Mouse (Mus musculus) midbrain, embryonic 13.5 days (tissue): ENCODE data around the gene Col18a1. TPM values are rescaled to one million over a fixed set of nuclear protein-coding genes. Genes with fewer than 3 reads are reported as not detected.
"Not testable (repeated sequence)": the region's sequence is repeated elsewhere in the genome, so short reads cannot be mapped to it uniquely, and the experiment has no call there.

Experiments used
- ATAC-seq: fragments of 200-750 bp; cut with Nextera tagmentation; 2 replicates; pipeline ENCODE4 v1.8.0; 2017; ENCODE audit warnings: mild to moderate bottlenecking, moderate TSS enrichment, moderate library complexity
- H3K27ac ChIP-seq: fragments of 300-500 bp; sonication (generic); 2 replicates; pipeline ENCODE4 v1.5.1; 2015; ENCODE audit warnings: inconsistent platforms, mild to moderate bottlenecking, moderate library complexity
- H3K27me3 ChIP-seq: fragments of 300-500 bp; sonication (generic); 2 replicates; pipeline ENCODE4 v1.6.1; 2015; ENCODE audit warnings: mild to moderate bottlenecking, inconsistent platforms
- H3K36me3 ChIP-seq: fragments of 300-500 bp; sonication (generic); 2 replicates; pipeline ENCODE4 v1.6.1; 2015; ENCODE audit warnings: mild to moderate bottlenecking, inconsistent platforms
- H3K4me1 ChIP-seq: fragments of 300-500 bp; sonication (generic); replicated peaks from 2 replicates; pipeline ENCODE4 v1.6.1; 2015; ENCODE audit warnings: inconsistent platforms
- H3K4me2 ChIP-seq: fragments of 300-500 bp; sonication (generic); replicated peaks from 2 replicates; pipeline ENCODE4 v1.6.1; 2015; ENCODE audit warnings: moderate library complexity, mild to moderate bottlenecking, inconsistent platforms
- H3K4me3 ChIP-seq: fragments of 300-500 bp; sonication (generic); replicated peaks from 2 replicates; pipeline ENCODE4 v1.5.1; 2015; ENCODE audit warnings: mild to moderate bottlenecking, inconsistent platforms
- H3K9ac ChIP-seq: fragments of 300-500 bp; sonication (generic); replicated peaks from 2 replicates; pipeline ENCODE4 v1.6.1; 2015; ENCODE audit warnings: mild to moderate bottlenecking, inconsistent platforms
- H3K9me3 ChIP-seq: fragments of 300-500 bp; sonication (generic); 2 replicates; pipeline ENCODE4 v1.6.1; 2016; ENCODE audit warnings: mild to moderate bottlenecking, inconsistent platforms
- WGBS: fragments of 180-500 bp; shearing (Covaris S2); methylation state at CpG from one replicate; pipeline ENCODE4 v1.1.7; 2015; 5-methylcytosine and 5-hydroxymethylcytosine counted together
- polyA plus RNA-seq: library from polyadenylated mRNA; unstranded; fragments of >200 nt; fragmentation: Nextera tagmentation; extraction: Ambion mirVana; gene quantifications from 2 replicates; pipeline ENCODE4 v1.2.1, GENCODE M21; 2015

The Col18a1 gene
- polyA plus RNA-seq, 1 experiment from 2014 or later, result 39.6 TPM

DNA sequence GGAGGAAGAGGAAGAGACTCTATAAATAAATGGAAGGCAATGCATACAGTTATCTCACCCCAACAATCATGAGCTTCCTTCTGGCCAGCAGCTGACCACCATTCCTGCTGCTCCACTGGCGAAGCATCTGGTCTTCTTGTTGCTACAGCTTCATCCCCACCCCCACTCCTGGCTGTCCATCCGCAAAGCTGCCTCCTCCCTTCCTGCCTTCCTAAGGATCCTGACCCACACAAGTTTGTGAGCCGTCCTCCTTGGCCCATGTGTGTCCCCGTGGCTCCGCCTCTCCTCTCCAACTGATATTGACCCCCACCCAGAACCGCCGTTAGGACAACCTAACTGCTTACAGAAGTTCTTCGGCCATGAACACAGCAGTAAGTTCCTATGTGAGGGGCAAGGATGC, 16.3 kb downstream of the Col18a1 start:
- 47% methylated on average over 8 of the region's 8 CpGs for WGBS
- no peaks in the 10 kb centered on the region for H3K9me3 ChIP-seq
- no peaks in the 10 kb centered on the region for H3K36me3 ChIP-seq
- no peak for ATAC-seq
- no peak overlapping the region for H3K4me3 ChIP-seq
- H3K9ac ChIP-seq, result no peak overlapping the region
- H3K4me1 ChIP-seq, result peaks cover 48% of the 10 kb centered on the region
- peak overlapping the region; percentile 80 for H3K27ac ChIP-seq
- H3K4me2 ChIP-seq, result no peak overlapping the region; the same call in 1 of the 2 replicates
- H3K27me3 ChIP-seq, result no peaks in the 10 kb centered on the region

DNA sequence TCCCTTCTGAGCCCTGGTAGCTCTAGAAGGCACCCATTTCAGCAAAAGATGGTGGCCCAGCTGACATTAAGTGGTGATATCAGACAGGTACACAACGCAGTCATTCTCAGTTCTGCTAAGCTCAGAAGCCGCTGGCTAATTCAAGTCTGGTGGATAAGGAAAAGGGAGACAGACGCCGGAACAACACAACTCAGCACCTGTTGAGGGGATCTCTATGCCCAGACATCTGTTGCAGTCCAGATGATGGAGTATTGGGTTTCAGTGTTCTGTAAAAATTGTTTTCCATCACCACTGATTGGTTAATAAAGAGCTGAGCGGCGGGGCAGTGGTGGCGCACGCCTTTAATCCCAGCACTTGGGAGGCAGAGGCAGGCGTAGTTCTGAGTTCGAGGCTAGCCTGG, 18.8 kb downstream of the Col18a1 start:
- no peak for ATAC-seq

DNA sequence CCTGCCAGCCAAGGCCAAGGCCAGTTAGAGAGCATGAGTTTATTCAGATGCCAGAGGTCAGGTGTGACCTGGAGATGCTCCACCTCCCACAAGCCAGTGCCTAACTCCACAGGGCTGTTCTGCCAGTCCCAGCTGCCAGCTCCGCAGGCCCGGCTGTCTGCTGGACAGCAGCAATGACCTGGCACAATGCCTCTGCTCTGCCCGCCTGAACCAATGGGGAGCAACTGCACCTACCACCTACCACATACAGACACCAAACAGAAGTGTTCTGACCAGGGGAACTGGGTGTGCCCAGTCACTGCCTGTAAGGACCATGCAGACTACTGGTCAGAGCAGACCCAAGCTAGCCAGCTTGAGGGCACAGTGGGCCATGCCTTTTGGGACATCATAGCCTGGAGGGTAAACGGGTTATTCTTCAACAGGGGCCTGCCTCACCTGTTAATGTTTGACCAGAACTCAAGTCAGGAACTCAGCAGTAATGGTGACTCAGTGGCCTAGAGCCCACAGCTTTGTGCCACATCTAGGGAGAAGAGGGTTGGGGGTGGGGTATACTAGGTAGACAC, 19.4 kb downstream of the Col18a1 start:
- 86% methylated on average over 4 of the region's 4 CpGs for WGBS
- no peak overlapping the region for H3K4me2 ChIP-seq
- no peak for ATAC-seq
- H3K27ac ChIP-seq, result no peak overlapping the region
- no peaks in the 10 kb centered on the region for H3K9me3 ChIP-seq
- no peaks in the 10 kb centered on the region for H3K27me3 ChIP-seq
- H3K36me3 ChIP-seq, result no peaks in the 10 kb centered on the region
- peaks cover 37% of the 10 kb centered on the region for H3K4me1 ChIP-seq
- no peak overlapping the region for H3K9ac ChIP-seq
- no peak overlapping the region for H3K4me3 ChIP-seq

More for the DNA sequence above, 18.8 kb downstream of the Col18a1 start:
- H3K9me3 ChIP-seq, result no peaks in the 10 kb centered on the region
- H3K4me1 ChIP-seq, result peaks cover 43% of the 10 kb centered on the region
- H3K4me2 ChIP-seq, result no peak overlapping the region
- H3K4me3 ChIP-seq, result no peak overlapping the region
- H3K36me3 ChIP-seq, result no peaks in the 10 kb centered on the region
- no peaks in the 10 kb centered on the region for H3K27me3 ChIP-seq
- WGBS, result 96% methylated on average over 10 of the region's 10 CpGs
- H3K9ac ChIP-seq, result no peak overlapping the region
- H3K27ac ChIP-seq, result no peak overlapping the region

DNA sequence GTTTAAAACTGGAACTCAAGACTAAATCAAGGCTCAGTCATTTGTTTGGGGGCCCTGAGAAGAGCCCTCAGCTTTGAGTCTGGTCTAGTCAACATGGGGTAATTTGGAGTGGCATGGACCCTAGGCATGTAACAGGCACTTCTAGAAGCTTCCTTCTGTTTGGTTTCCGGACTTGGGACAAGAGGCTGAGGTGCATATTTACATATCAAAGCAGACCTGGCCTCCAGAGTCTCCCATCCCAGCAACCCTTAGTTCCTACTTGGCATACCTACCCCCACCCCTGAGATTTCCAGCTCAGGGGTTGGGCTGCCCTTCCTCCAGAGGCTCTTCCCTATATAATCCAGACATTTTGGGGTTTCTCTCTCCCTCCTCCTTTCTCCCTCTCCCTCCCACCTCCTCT, 20.4 kb downstream of the Col18a1 start:
- peaks cover 27% of the 10 kb centered on the region for H3K4me1 ChIP-seq
- no peak overlapping the region for H3K4me3 ChIP-seq
- ATAC-seq, result no peak
- H3K27ac ChIP-seq, result no peak overlapping the region
- WGBS, result 20% methylated on average over 1 of the region's 1 CpGs
- no peaks in the 10 kb centered on the region for H3K36me3 ChIP-seq
- H3K27me3 ChIP-seq, result no peaks in the 10 kb centered on the region
- no peak overlapping the region for H3K9ac ChIP-seq
- H3K9me3 ChIP-seq, result no peaks in the 10 kb centered on the region
- H3K4me2 ChIP-seq, result no peak overlapping the region

DNA sequence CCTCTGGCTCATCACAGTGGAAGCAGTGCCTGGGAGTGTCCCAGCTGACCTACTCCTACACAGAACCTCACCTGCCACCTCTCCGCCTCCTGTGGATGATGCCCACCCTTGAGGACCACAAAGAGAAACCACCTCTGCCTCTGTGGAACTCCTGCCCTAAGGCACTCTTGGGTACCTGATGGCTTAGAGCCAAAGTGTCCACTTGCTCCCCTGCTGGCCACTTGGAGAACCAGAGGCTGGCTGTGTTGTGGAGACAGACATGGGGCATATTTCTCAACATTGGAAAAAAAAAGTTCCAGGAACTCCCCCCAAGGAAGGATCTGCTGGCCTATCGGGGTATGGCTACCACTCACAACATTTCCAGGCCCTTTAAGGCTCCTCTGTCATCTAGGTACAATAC, 22.0 kb downstream of the Col18a1 start:
- Histone ChIP-seq H3K27ac (no peak overlapping the region), H3K9me3 (no peaks in the 10 kb centered on the region), H3K4me1 (peaks cover 16% of the 10 kb centered on the region), H3K4me3 (no peak overlapping the region), H3K36me3 (no peaks in the 10 kb centered on the region), H3K27me3 (no peaks in the 10 kb centered on the region), H3K4me2 (no peak overlapping the region), H3K9ac (no peak overlapping the region)
- ATAC-seq, result no peak
- 98% methylated on average over 2 of the region's 2 CpGs for WGBS

DNA sequence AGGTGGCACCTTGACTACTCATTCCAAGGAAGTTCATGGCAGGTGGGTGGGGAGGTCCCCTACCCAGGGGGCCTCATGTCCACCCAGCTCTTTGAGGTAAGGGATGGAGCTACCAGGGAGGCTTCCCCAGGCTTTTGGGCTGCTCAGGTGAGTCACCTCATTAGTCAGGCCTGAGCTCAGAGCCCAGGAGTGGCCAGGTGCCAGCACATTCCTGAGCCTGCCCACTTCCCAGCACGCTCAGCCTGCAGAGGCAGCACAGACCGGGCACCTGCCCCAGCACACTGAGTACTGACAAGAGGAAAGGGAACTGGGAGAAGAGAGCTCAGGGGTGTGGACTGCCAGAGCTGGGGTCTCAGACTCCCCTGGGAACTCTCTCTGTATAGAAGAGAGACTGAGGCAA, 24.0 kb downstream of the Col18a1 start:
- ATAC-seq, result no peak

DNA sequence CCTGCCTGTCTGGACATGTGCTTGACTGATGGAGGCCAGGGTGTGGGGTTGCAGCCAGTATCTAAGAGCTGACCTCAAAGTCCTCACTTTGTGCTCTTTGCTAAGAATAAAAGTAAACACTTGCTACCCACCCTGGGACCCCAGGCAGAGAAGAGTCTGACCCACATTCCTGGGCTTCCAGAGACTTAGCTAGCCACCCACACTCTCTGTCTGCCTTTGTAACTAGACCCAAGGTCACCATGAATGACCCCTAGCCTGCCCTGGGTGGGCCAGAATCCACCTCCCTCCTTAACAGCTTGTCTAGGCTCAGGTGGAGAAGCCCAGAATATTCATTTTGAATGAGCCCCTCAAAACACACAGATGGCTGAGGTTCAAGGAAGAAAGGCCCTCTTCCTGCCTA, 28.0 kb downstream of the Col18a1 start:
- Histone ChIP-seq H3K4me3 (no peak overlapping the region), H3K4me1 (peaks cover 13% of the 10 kb centered on the region), H3K27ac (no peak overlapping the region), H3K9ac (no peak overlapping the region), H3K9me3 (no peaks in the 10 kb centered on the region), H3K27me3 (no peaks in the 10 kb centered on the region), H3K36me3 (no peaks in the 10 kb centered on the region), H3K4me2 (no peak overlapping the region)
- ATAC-seq, result no peak

More for the DNA sequence above, 24.0 kb downstream of the Col18a1 start:
- H3K36me3 ChIP-seq, result no peaks in the 10 kb centered on the region
- no peak overlapping the region for H3K4me2 ChIP-seq
- no peak overlapping the region for H3K27ac ChIP-seq
- no peaks in the 10 kb centered on the region for H3K27me3 ChIP-seq
- H3K9ac ChIP-seq, result no peak overlapping the region
- no peaks in the 10 kb centered on the region for H3K9me3 ChIP-seq
- no peak overlapping the region for H3K4me3 ChIP-seq
- peaks cover 16% of the 10 kb centered on the region for H3K4me1 ChIP-seq
- WGBS, result 97% methylated on average over 2 of the region's 2 CpGs

DNA sequence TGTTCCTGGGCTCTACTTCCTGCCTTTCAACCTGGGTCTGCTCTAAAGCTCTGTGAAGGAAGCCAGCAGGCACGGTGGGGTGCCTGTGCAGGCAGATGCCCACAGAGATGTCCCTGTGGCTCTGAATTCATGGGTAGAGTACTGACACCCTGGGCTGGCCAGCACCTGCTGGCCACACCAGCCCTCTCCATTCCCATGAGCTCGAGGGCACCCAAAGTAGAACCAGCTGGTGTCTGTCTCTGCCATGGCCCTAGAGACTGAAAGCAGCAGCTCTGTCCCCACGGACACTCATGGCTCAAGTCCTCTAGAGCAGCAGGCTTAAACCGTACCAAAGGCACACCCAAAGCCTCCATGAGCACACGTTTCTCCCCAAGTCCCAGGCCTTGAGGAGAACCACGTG, 30.1 kb downstream of the Col18a1 start:
- H3K9ac ChIP-seq, result no peak overlapping the region
- H3K27me3 ChIP-seq, result no peaks in the 10 kb centered on the region
- H3K36me3 ChIP-seq, result no peaks in the 10 kb centered on the region
- WGBS, result 94% methylated on average over 6 of the region's 6 CpGs
- ATAC-seq, result no peak
- no peaks in the 10 kb centered on the region for H3K9me3 ChIP-seq
- H3K27ac ChIP-seq, result no peak overlapping the region
- H3K4me2 ChIP-seq, result no peak overlapping the region
- H3K4me3 ChIP-seq, result no peak overlapping the region
- peaks cover 28% of the 10 kb centered on the region for H3K4me1 ChIP-seq

DNA sequence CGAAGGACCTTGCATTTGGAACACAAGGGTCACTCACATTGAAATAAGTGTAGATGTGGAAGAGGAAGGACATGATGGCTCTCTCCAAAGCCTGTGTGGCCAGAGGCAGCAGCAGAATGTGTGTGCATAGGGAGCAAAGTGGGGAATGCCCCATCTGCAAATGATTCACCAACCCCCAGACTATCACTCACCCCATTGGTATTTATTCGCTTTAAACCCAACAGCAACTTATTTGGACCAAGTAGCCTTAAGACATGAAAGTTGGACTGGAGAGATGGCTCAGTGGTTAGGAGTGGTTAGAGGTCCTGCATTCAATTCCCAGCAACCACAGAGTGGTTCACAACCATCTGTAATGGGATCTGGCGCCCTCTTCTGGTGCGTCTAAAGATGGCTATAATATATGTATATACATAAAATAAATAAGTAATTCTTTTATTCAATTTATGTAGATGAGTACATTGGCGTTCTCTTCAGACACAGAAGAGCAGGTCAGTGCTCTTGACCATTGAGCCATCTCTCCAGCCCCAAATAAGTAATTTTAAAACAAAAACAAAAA, 31.0 kb downstream of the Col18a1 start:
- H3K36me3 ChIP-seq, result no peaks in the 10 kb centered on the region
- peaks cover 34% of the 10 kb centered on the region for H3K4me1 ChIP-seq
- H3K9me3 ChIP-seq, result no peaks in the 10 kb centered on the region
- no peak overlapping the region for H3K9ac ChIP-seq
- no peaks in the 10 kb centered on the region for H3K27me3 ChIP-seq
- H3K4me2 ChIP-seq, result no peak overlapping the region
- H3K4me3 ChIP-seq, result no peak overlapping the region
- 91% methylated on average over 5 of the region's 5 CpGs for WGBS
- no peak for ATAC-seq
- no peak overlapping the region for H3K27ac ChIP-seq

DNA sequence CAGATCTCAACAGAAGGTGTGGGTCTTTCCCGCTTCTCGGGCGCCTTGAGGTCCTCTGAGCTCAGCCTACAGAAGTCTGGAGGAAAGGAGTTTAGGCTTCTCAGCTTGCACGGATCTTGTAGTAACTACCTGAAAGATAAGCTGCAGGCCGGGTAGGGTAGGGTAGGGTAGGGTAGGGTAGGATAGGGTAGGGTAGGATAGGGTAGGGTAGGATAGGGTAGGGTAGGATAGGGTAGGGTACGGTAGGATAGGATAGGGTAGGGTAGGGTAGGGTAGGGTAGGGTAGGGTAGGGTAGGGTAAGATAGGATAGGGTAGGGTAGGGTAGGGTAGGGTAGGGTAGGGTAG, 31.6 kb downstream of the Col18a1 start:
- H3K27me3 ChIP-seq, H3K27ac ChIP-seq, ATAC-seq: not testable (repeated sequence)

DNA sequence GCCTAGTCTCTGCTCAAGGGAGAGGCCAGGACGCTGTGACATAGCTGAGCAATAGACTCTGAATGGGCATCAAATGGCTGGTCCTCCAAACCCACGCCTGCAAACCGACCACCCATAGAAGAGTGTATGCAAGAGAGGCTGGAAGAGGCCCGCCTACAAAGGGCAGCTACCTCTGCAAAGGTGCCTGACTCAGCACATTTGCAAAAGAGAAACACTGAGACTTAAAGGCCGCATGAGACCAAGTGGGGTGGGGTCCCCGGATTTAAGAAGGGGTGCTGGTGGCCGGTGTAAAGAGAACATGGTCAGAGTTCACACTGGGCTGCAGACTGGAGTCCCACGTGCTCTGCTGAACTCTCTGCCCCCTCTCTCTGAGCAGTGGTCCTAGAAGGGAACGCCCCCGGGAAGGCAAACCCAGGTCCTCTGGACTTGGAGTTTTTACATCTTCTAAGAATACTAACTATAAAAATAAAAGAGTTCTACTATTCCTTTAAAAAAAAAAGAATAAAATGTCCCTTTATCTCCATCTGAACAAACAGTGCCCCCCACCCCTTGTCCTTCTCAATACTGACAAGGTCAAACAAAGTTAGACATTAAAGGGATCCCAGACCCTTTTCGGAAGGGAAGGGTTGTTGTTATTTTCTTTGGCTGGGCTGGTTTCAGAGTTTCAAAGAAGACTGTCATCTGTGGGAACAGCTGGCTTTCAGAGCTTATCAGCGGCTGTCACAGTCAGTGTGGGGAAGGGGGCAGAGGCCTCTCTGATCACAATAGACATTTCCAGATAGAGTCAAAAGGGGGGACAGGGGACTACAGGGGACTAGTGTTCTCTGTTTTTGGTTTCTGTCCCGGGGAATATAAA, 32.2 kb downstream of the Col18a1 start:
- no peak overlapping the region for H3K4me2 ChIP-seq
- peaks cover 39% of the 10 kb centered on the region for H3K4me1 ChIP-seq
- ATAC-seq, result no peak
- no peaks in the 10 kb centered on the region for H3K9me3 ChIP-seq
- H3K9ac ChIP-seq, result no peak overlapping the region
- no peaks in the 10 kb centered on the region for H3K36me3 ChIP-seq
- 50% methylated on average over 13 of the region's 13 CpGs for WGBS
- no peak overlapping the region; the same call in 1 of the 2 replicates for H3K27ac ChIP-seq
- H3K4me3 ChIP-seq, result no peak overlapping the region
- no peaks in the 10 kb centered on the region for H3K27me3 ChIP-seq

More for the DNA sequence above, 31.6 kb downstream of the Col18a1 start:
- not testable (repeated sequence) for H3K9ac ChIP-seq, H3K36me3 ChIP-seq, H3K4me2 ChIP-seq, H3K4me3 ChIP-seq, H3K9me3 ChIP-seq
- 60% methylated on average over 6 of the region's 6 CpGs for WGBS
- peaks cover 39% of the 10 kb centered on the region for H3K4me1 ChIP-seq

DNA sequence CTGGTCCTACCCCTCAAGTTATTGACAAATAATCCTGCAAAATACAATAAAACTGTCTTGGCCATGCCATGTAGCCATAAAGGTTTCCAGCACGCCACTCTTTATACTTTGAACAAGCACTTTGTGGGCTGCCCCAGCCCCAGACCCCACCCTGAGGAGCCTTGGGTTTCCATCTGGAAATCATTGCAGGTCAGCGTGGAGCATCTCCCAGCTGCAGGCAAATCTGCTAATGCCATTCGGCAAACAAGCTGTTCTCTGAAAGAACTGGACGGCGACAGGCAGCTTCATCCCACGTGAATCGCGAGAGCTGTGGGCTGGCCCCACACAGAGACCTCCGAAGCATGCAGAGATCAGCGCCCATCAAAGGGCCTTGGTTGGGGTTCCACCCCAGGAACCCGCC, 34.2 kb downstream of the Col18a1 start:
- peaks cover 39% of the 10 kb centered on the region for H3K4me1 ChIP-seq
- no peaks in the 10 kb centered on the region for H3K36me3 ChIP-seq
- no peaks in the 10 kb centered on the region for H3K9me3 ChIP-seq
- H3K27me3 ChIP-seq, result no peaks in the 10 kb centered on the region
- H3K9ac ChIP-seq, result no peak overlapping the region
- ATAC-seq, result no peak
- WGBS, result 21% methylated on average over 11 of the region's 11 CpGs
- H3K4me3 ChIP-seq, result no peak overlapping the region
- H3K27ac ChIP-seq, result no peak overlapping the region
- H3K4me2 ChIP-seq, result no peak overlapping the region
